Mouse (Mus musculus): Measurements from ENCODE around the gene Dnajb2. TPM values are rescaled to one million over a fixed set of nuclear protein-coding genes. Genes with fewer than 3 reads are reported as not detected.
A peak's percentile ranks its signal among the peaks of the same experiment; 100 is the strongest.

Gene Dnajb2
- total and polyA plus RNA-seq, 3 experiments = 6.8 to 15.2 (median 13.8) TPM

- Histone ChIP-seq H3K79me2 (replicated peaks; ENCODE audit: control insufficient read depth, extremely low read depth, insufficient read depth, poor library complexity, severe bottlenecking) (no peaks in the 10 kb centered on the region), H3K9ac (ENCODE audit: insufficient read depth, low read depth) (no peak overlapping the region), H3K4me2 (ENCODE audit: insufficient read depth, low read depth, poor library complexity, severe bottlenecking) (no peak overlapping the region), H3K9me3 (replicated peaks; ENCODE audit: low read length) (no peaks in the 10 kb centered on the region), H3K27me3 (replicated peaks) (peaks cover 18% of the 10 kb centered on the region), H3K4me1 (ENCODE audit: control insufficient read depth in 1 of 2, insufficient read depth in 2 of 2) (peaks cover 9 to 29% of the 10 kb centered on the region in 2 experiments), H3K36me3 (replicated peaks in 1 of 2; ENCODE audit: control insufficient read depth in 1 of 2, insufficient read depth in 1 of 2, low read length in 1 of 2) (peaks cover 0 to 2% of the 10 kb centered on the region in 2 experiments), H3K4me3 (replicated peaks in 1 of 3; ENCODE audit: low read depth in 2 of 3, low read length in 2 of 3, poor library complexity in 1 of 3) (no peak overlapping the region), H3K27ac (ENCODE audit: insufficient read depth, low read depth) (no peak overlapping the region)
- in situ Hi-C loops (cut with MboI; ENCODE audit: low pct_ligation_motif_present, low pct_unique_long_range_greater_than_20kb, low sequenced_read_pairs) (loop anchor here (25.0 kb wide), 1 partner anchor 315 kb away; the partner anchor contains the start of gene Cfap65), dilution Hi-C loops (cut with MboI; ENCODE audit: extremely low pct_ligation_motif_present, extremely low pct_unique_long_range_greater_than_20kb, low sequenced_read_pairs) (no loop called here)
- DNase-seq (ENCODE audit: extremely low read depth) = no peak
- TF ChIP-seq BHLHE40 (IDR thresholded peaks at IDR 0.05; ENCODE audit: low read depth, low read length) (no peak), ZMIZ1 (IDR thresholded peaks at IDR 0.05; ENCODE audit: low read depth, low read length) (no peak), SIN3A (IDR thresholded peaks at IDR 0.05; ENCODE audit: low read length) (no peak), TCF12 (IDR thresholded peaks at IDR 0.05; ENCODE audit: low read depth, low read length) (no peak), CHD1 (IDR thresholded peaks at IDR 0.05; ENCODE audit: low read depth, low read length) (no peak), CTCF (conservative IDR thresholded peaks at IDR 0.05 in 1 of 2, IDR thresholded peaks at IDR 0.05 in 1 of 2; ENCODE audit: low read depth in 2 of 2, low read length in 2 of 2) (no peak), RAD21 (IDR thresholded peaks at IDR 0.05; ENCODE audit: low read depth, low read length) (no peak), ETS1 (conservative IDR thresholded peaks at IDR 0.05; ENCODE audit: low read depth, low read length) (no peak), EP300 (IDR thresholded peaks at IDR 0.05; ENCODE audit: low read length) (no peak), NRF1 (IDR thresholded peaks at IDR 0.05; ENCODE audit: low read depth, low read length) (no peak), CHD2 (IDR thresholded peaks at IDR 0.05; ENCODE audit: low read length) (no peak), MEF2A (IDR thresholded peaks at IDR 0.05; ENCODE audit: borderline replicate concordance, low read depth, low read length) (no peak), JUN (IDR thresholded peaks at IDR 0.05; ENCODE audit: insufficient read depth, low read depth, low read length) (no peak), JUND (conservative IDR thresholded peaks at IDR 0.05; ENCODE audit: low read depth, low read length) (no peak)
Measured at GRCm38 (mm10) chr1:75252308-75252707, 16.1 kb downstream of the Dnajb2 start.

DNA sequence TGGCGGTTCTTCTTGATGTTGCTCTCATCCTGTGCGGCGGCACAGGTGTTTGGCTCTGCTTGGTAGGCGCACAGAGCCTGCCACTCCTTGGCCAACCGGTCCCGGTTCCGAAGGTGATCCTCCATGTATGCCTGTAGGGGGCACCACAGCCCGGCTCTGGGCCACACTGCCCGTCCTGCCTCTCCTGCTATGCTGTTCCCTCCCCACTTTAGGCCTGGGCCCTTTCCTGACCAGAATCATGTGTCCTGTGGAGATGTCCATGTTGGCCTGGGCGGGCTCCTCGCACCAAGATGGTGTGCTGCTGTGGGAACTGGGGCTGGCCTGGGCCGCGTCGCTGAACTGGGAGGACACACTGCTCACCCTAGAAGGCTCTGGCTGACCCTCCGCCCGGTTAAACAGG is 16.8 kb downstream of the Dnajb2 start:
- in situ Hi-C loops (cut with MboI; ENCODE audit: low pct_ligation_motif_present, low pct_unique_long_range_greater_than_20kb, low sequenced_read_pairs) (loop anchor here (25.0 kb wide), 1 partner anchor 316 kb away; the partner anchor contains the start of gene Cfap65), dilution Hi-C loops (cut with MboI; ENCODE audit: extremely low pct_ligation_motif_present, extremely low pct_unique_long_range_greater_than_20kb, low sequenced_read_pairs) (no loop called here)
- no peak for DNase-seq (ENCODE audit: extremely low read depth)
- TF ChIP-seq NRF1 (IDR thresholded peaks at IDR 0.05; ENCODE audit: low read depth, low read length) = no peak
- TF ChIP-seq CTCF (conservative IDR thresholded peaks at IDR 0.05 in 1 of 2, IDR thresholded peaks at IDR 0.05 in 1 of 2; ENCODE audit: low read depth in 2 of 2, low read length in 2 of 2) = peak in 1 of 2 experiments; percentile 28; a peak in 1 of 4 replicates
- no peak for TF ChIP-seq GABPA (IDR thresholded peaks at IDR 0.05; ENCODE audit: insufficient replicate concordance, low read depth, low read length)
- no peak for TF ChIP-seq POLR2AphosphoS2 (IDR thresholded peaks at IDR 0.05; ENCODE audit: low read depth, low read length)
- no peak for TF ChIP-seq IRF4 (IDR thresholded peaks at IDR 0.05; ENCODE audit: low read depth, low read length)
- TF ChIP-seq JUN (IDR thresholded peaks at IDR 0.05; ENCODE audit: insufficient read depth, low read depth, low read length) = no peak
- TF ChIP-seq USF2 (conservative IDR thresholded peaks at IDR 0.05; ENCODE audit: low read depth, low read length) = no peak
- TF ChIP-seq JUND (conservative IDR thresholded peaks at IDR 0.05; ENCODE audit: low read depth, low read length) = no peak
- no peaks in the 10 kb centered on the region for H3K36me3 ChIP-seq (replicated peaks in 1 of 2; ENCODE audit: control insufficient read depth in 1 of 2, insufficient read depth in 1 of 2, low read length in 1 of 2)
- H3K9me3 ChIP-seq (replicated peaks; ENCODE audit: low read length) = no peaks in the 10 kb centered on the region
- H3K4me2 ChIP-seq (ENCODE audit: insufficient read depth, low read depth, poor library complexity, severe bottlenecking) = no peak overlapping the region
- no peak overlapping the region for H3K27ac ChIP-seq (ENCODE audit: insufficient read depth, low read depth)
- H3K79me2 ChIP-seq (replicated peaks; ENCODE audit: control insufficient read depth, extremely low read depth, insufficient read depth, poor library complexity, severe bottlenecking) = no peaks in the 10 kb centered on the region
- no peak overlapping the region for H3K9ac ChIP-seq (ENCODE audit: insufficient read depth, low read depth)
- peaks cover 25% of the 10 kb centered on the region for H3K27me3 ChIP-seq (replicated peaks)
- peaks cover 9 to 27% of the 10 kb centered on the region in 2 experiments for H3K4me1 ChIP-seq (ENCODE audit: control insufficient read depth in 1 of 2, insufficient read depth in 2 of 2)
- H3K4me3 ChIP-seq (replicated peaks in 1 of 3; ENCODE audit: low read depth in 2 of 3, low read length in 2 of 3, poor library complexity in 1 of 3) = no peak overlapping the region

All from CH12.LX (cell line).